Mouse (Mus musculus) bone marrow, adult 2 months (tissue): ENCODE measurements around the gene Gm29797. TPM values are rescaled to one million over a fixed set of nuclear protein-coding genes. Genes with fewer than 3 reads are reported as not detected.

Experiments
- H3K27ac ChIP-seq: fragments of 200-500 bp; 2 replicates; pipeline ENCODE4 v1.5.1; 2012; ENCODE audit warnings: low read depth, mild to moderate bottlenecking, control low read depth, inconsistent platforms, low read length; ENCODE audit not compliant: control insufficient read depth, poor library complexity, insufficient read depth
- H3K4me1 ChIP-seq: fragments of 200-500 bp; 2 replicates; pipeline ENCODE4 v1.6.1; 2011; ENCODE audit warnings: low read length; ENCODE audit not compliant: control insufficient read depth, insufficient read depth
- H3K4me3 ChIP-seq: fragments of 200-500 bp; replicated peaks from 2 replicates; pipeline ENCODE3; 2011; ENCODE audit warnings: mild to moderate bottlenecking, low read depth, low read length, control low read depth; ENCODE audit not compliant: control insufficient read depth
- CTCF ChIP-seq: fragments of 200-500 bp; IDR thresholded peaks from 2 replicates; pipeline ENCODE4 v1.5.1; 2011; ENCODE audit warnings: low read length, control low read depth; ENCODE audit not compliant: control insufficient read depth, insufficient read depth
- POLR2A ChIP-seq: fragments of 200-500 bp; IDR thresholded peaks from 2 replicates; pipeline ENCODE4 v1.6.1; 2011; ENCODE audit warnings: low read depth, mild to moderate bottlenecking, control low read depth, low read length, borderline replicate concordance; ENCODE audit not compliant: control insufficient read depth
- WGBS: fragments of 180-500 bp; shearing (Covaris S2); methylation state at CpG from one replicate; pipeline ENCODE4 v1.1.7; 2018; 5-methylcytosine and 5-hydroxymethylcytosine counted together
- polyA plus RNA-seq: library from polyadenylated mRNA; stranded (reverse); fragments of >200 nt; gene quantifications from 2 replicates; pipeline ENCODE4 v1.2.4, GENCODE M21; 2011; ENCODE audit warnings: low replicate concordance; ENCODE audit not compliant: missing spikeins, insufficient read depth, insufficient read length

Gene Gm29797
- polyA plus RNA-seq, 1 experiment = not detected

DNA sequence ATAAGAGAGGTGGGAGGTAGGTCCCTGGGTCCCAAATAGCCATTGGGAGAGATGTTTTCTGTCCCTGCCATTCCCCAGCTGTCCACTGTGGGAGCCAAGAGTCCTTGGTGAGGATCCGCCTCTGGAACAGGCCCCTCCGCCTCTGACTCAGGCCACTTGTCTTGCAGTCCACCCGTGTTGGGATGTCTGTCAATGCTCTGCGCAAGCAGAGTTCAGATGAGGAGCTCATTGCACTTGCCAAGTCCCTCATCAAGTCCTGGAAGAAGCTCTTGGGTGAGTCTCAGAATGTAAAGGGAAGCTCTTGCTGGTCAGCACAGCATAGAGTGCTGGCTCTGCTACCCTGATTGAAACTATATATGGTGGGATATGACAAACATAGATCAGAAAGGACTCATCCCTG, 26.5 kb downstream of the Gm29797 start:
- TF ChIP-seq POLR2A (no peak), CTCF (no peak)
- Histone ChIP-seq H3K27ac (no peak overlapping the region; the same call in 1 of the 2 replicates), H3K4me3 (no peak overlapping the region), H3K4me1 (no peaks in the 10 kb centered on the region; the same call in 1 of the 2 replicates)
- 76% methylated on average over 4 of the region's 4 CpGs for WGBS

DNA sequence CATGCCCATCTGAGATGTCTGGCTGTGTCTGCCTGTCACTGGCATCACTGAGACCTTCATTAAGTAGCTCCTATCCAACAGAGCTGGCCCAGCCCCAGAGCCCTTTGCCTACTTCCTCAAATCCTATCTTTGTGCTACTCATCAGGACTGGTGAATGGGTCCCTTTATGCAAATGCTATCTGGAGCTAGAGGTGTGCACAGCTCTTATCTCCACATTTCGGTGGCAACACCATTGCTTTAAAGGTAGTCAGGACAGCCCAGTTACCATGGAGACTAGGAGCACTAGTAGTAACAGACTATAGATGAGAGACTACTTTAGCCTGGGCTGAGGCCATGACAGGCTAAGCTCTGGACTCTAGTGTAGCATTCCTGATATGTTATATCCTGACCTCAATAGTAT, 27.9 kb downstream of the Gm29797 start:
- TF ChIP-seq CTCF (no peak), POLR2A (no peak)
- Histone ChIP-seq H3K27ac (no peak overlapping the region), H3K4me3 (no peak overlapping the region), H3K4me1 (no peaks in the 10 kb centered on the region; the same call in 1 of the 2 replicates)
- WGBS = 50% methylated on average over 1 of the region's 1 CpGs

DNA sequence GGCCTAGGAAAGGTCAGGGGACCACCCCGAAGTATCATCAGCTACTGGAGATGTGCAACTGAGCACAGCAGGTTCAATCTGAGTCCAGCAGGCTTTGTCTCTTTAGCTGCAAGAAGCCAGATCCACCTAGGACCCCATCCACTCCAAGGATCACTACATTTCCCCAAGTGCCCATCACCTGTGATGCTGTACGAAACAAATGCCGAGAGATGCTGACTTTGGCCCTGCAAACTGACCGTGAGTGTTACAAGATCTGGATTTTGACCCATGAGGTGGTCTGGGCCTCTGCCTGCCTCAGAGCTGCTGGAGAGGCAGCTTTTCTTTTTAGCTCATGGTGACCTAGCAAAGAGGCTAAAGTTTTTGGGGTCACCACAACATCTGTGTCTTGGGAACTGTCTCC, 28.9 kb downstream of the Gm29797 start:
- Histone ChIP-seq H3K4me1 (peaks cover 2% of the 10 kb centered on the region; the same call in 1 of the 2 replicates), H3K27ac (no peak overlapping the region), H3K4me3 (no peak overlapping the region)
- 84% methylated on average over 4 of the region's 4 CpGs for WGBS
- no peak for TF ChIP-seq POLR2A

DNA sequence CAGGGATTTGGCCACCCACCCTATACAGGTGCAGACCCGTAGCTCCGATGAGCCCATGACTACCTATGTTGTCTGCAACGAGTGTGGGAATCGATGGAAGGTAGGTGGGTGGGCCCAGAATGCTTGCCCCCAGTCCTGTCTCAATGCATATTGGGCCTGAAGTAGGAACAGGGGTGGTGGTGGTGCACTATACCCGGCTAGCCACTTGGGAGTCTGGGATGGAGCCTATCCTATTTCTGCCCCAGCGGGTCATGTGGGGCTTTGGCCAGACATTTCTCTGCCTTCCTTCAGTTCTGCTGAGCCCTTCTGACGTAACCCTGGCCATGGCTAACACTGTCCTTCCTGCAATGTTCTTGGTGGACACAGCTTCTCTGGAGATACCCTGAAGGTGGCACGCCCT, 30.8 kb downstream of the Gm29797 start:
- no peak overlapping the region for H3K27ac ChIP-seq
- TF ChIP-seq POLR2A (no peak), CTCF (no peak)
- WGBS = 83% methylated on average over 8 of the region's 8 CpGs
- H3K4me3 ChIP-seq = no peak overlapping the region
- H3K4me1 ChIP-seq = peaks cover 2% of the 10 kb centered on the region; the same call in 1 of the 2 replicates

DNA sequence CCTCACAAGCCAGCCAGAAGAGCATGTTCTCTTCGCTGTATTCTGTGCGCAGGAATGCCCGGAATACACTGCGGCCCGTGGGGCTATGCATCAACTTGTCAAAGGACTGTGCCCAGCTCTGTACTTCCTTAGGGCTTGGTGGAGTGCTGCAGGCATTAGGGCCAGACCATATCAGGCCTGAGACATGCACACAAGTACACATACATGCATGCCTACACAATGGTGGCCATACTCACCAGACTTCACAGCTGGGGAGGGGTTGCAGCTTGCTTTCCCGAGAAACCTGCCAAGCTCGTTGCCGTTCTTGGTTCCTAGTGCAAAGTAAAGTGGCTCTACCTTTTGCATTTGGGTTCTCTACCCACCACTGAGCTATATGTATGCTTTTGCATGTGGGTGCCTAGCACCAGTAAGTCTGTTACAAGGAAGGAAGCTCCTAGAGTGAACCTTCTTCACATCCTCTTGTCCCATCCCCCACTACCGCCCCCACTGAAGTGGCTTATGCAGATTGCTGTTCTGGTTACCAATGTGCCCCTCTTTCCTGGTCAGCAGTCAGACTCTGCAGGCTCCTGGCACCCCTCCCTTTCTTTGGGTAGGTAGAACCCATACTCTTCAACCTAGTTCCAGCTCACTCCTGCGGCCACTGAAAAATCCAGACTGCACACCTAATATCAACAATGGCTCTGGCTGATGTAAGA, 32.8 kb downstream of the Gm29797 start:
- no peak overlapping the region for H3K27ac ChIP-seq
- TF ChIP-seq POLR2A (no peak), CTCF (no peak)
- peaks cover 2% of the 10 kb centered on the region; the same call in 1 of the 2 replicates for H3K4me1 ChIP-seq
- WGBS = 76% methylated on average over 10 of the region's 10 CpGs
- H3K4me3 ChIP-seq = no peak overlapping the region

DNA sequence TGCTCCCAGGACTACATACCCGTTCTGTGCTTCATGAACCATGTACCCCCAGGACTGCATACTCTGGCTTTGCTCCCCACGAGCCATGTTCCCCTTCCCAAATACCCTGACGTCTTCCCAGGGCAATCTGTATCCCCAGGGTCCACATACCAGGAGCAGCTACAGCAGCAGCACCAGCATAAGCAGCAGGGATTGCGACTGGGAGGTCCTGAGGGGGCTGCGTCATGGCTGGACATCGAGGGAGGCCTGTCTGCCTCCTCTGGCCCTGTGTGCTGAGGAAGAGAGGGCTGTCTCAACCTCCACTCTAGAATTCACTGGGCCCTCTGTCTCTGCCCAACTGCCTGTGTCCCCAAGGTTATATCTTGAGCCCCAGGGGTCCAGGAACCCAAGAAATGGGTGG, 34.2 kb downstream of the Gm29797 start:
- Histone ChIP-seq H3K27ac (peak overlapping the region; percentile 56; the same call in 1 of the 2 replicates), H3K4me1 (peaks cover 2% of the 10 kb centered on the region; the same call in 1 of the 2 replicates), H3K4me3 (peak overlapping the region; percentile 79)
- WGBS = 59% methylated on average over 6 of the region's 6 CpGs
- TF ChIP-seq POLR2A (no peak), CTCF (no peak)

DNA sequence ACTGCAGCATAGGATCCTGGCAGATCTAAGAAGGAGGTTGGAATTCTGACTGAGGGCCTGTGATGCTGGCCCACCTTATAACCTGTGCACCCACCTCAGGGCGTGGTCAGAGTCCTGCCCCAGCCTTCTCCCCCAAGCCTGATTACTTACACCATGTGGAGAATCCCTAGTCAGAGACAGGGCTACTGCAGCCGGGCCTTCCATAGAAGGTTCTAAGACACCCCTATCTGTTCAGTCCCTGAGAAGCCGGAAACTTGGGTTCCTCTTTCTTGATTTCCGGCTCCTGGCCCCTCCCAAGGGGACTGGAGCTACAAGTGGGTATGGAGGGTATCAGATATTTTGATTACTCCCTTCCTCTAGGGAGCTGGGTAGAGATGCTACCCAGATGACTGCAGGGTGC, 34.7 kb downstream of the Gm29797 start:
- Histone ChIP-seq H3K4me1 (peaks cover 2% of the 10 kb centered on the region; the same call in 1 of the 2 replicates), H3K4me3 (peak overlapping the region; percentile 79), H3K27ac (peak overlapping the region; percentile 56)
- no peak for TF ChIP-seq POLR2A
- no peak for TF ChIP-seq CTCF
- WGBS = 9% methylated on average over 4 of the region's 4 CpGs

DNA sequence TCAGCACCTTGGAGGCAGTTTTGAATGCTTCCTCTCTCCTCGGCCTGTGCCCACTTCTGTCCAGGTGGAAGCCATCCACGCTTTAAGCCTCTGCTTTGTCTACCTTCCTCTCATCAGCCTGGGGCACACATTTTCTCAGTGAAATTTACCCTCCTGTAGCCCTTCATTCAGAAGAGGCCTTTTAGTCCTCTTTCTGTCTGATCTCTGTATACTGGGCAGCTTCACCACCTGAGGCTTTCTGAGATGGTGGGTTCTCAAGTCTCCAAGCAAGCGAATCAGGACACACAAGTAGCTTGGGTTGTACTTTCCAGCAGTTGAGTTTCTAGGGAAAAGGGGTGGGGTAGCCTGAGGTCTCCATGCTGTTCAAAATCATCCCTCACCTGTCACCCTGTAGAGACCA, 35.5 kb downstream of the Gm29797 start:
- 33% methylated on average over 3 of the region's 3 CpGs for WGBS
- no peak for TF ChIP-seq POLR2A
- H3K27ac ChIP-seq = peak overlapping the region; percentile 89; the same call in 1 of the 2 replicates

More for the DNA sequence above, 35.5 kb downstream of the Gm29797 start:
- peaks cover 2% of the 10 kb centered on the region; the same call in 1 of the 2 replicates for H3K4me1 ChIP-seq
- H3K4me3 ChIP-seq = peak overlapping the region; percentile 82
